ENCODE assay signal across 7 mouse cellular contexts in the genomic region with DNA sequence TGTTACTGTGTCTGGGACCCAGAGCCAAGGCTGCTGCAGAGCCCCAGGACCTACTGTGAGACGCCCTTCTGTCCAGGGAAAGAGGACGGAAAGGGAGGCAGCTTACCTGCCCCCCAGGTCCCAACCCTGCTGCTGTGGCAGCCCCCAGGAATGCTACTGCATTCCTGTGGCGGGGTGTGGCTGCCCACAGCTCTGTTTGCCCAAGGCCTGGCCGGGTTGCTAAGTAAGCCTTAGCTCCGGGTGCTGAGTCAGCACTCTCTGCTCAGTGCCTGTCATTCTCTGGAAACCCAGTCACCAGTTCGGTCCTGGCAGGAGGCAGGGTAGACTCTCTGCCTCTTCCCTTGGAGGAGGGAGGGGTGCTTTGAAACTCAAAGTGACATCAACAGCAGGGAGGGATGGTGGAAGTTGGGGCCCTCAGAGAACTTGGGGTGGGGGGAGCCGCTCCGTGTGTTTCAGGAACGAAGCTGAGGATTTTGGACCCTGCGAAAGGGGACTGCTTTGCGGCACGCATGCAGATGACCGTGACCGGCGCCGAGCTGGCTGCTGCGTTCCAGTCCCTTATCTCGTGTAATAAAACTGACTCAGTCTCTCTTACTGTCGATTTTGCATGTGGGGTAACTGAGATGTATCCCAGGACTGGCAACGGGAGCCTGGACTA. TPM values are rescaled to one million over a fixed set of nuclear protein-coding genes. Genes with fewer than 3 reads are reported as not detected.
DNase-seq lines count a peak whose midpoint lies in the region; ATAC-seq and TF ChIP-seq lines count a peak whose summit lies in the region.

No protein-coding gene starts in this region.

- no peak for TF ChIP-seq CTCF in ES-Bruce4 (IDR thresholded peaks at IDR 0.05; ENCODE audit: low read depth, low read length)

- peak overlapping the region; percentile 97 for H3K27ac ChIP-seq in ES-Bruce4 (ENCODE audit: insufficient read depth, low read length)
- H3K27ac ChIP-seq in liver, embryonic 13.5 days, result no peak overlapping the region

- DNase-seq in 3T3-L1 (ENCODE audit: low read depth, low spot score), result peak; percentile 98
- DNase-seq in liver, embryonic 13.5 days, result no peak
- peak; percentile 64 for DNase-seq in urinary bladder, postnatal 25 days (ENCODE audit: low spot score)
- no peak for DNase-seq in right cerebral cortex, postnatal 4 days
- DNase-seq in retina, embryonic 14.5 days (ENCODE audit: low spot score), result no peak

- TF ChIP-seq POLR2A in ES-Bruce4 (IDR thresholded peaks at IDR 0.05; ENCODE audit: insufficient read depth, low read length), result no peak

- peak; percentile 55 to 57; a peak in 3 of 4 replicates for ATAC-seq in hematopoietic stem cell, adult 5-6 weeks (replicated peaks in 1 of 2; ENCODE audit: insufficient read depth in 1 of 2, low FRiP score in 2 of 2, low TSS enrichment in 1 of 2, low read depth in 1 of 2, poor library complexity in 2 of 2, severe bottlenecking in 2 of 2)
- no peak for ATAC-seq in liver, embryonic 13.5 days (ENCODE audit: low read depth)

- peak overlapping the region; percentile 43 for H3K4me2 ChIP-seq in liver, embryonic 13.5 days

- TF ChIP-seq EP300 in ES-Bruce4 (IDR thresholded peaks at IDR 0.05; ENCODE audit: insufficient read depth, low read depth, low read length), result peak; percentile 98

- H3K4me3 ChIP-seq in ES-Bruce4 (ENCODE audit: low read depth, low read length), result peak overlapping the region; percentile 44
- H3K4me3 ChIP-seq in liver, embryonic 13.5 days (replicated peaks), result no peak overlapping the region

- peak overlapping the region; percentile 71 for H3K9ac ChIP-seq in ES-Bruce4 (ENCODE audit: low read depth, poor library complexity, severe bottlenecking)
- H3K9ac ChIP-seq in liver, embryonic 13.5 days, result no peak overlapping the region

- no peaks in the 10 kb centered on the region for H3K9me3 ChIP-seq in ES-Bruce4 (replicated peaks; ENCODE audit: control insufficient read depth, insufficient read depth, low read length, poor library complexity, severe bottlenecking)
- no peaks in the 10 kb centered on the region for H3K9me3 ChIP-seq in liver, embryonic 13.5 days (replicated peaks)

- no peaks in the 10 kb centered on the region for H3K27me3 ChIP-seq in ES-Bruce4 (ENCODE audit: control insufficient read depth, insufficient read depth, low read length, poor library complexity, severe bottlenecking)
- H3K27me3 ChIP-seq in liver, embryonic 13.5 days, result peaks cover 72% of the 10 kb centered on the region

- H3K4me1 ChIP-seq in ES-Bruce4 (ENCODE audit: control insufficient read depth, insufficient read depth, low read length), result peaks cover 26% of the 10 kb centered on the region
- H3K4me1 ChIP-seq in liver, embryonic 13.5 days (replicated peaks), result peaks cover 40% of the 10 kb centered on the region

- WGBS in liver, embryonic 13.5 days (ENCODE audit: insufficient replicate concordance), result 10% methylated on average over 20 of the region's 20 CpGs

- H3K36me3 ChIP-seq in ES-Bruce4 (ENCODE audit: control insufficient read depth, insufficient read depth, low read length, poor library complexity, severe bottlenecking), result no peaks in the 10 kb centered on the region
- no peaks in the 10 kb centered on the region for H3K36me3 ChIP-seq in liver, embryonic 13.5 days

RNA-seq across cellular contexts. Expression of gene Epha2, which starts 14.1 kb away (rescaled TPM):
- 44.7 and 51.3 TPM in 2 replicates for polyA plus RNA-seq in ES-Bruce4 (2011; ENCODE audit: insufficient read depth, insufficient read length, low read depth, missing spikeins)
- 1.0 TPM in 1 of 2 replicates, not detected in the other for total RNA-seq in hematopoietic stem cell, adult 5-6 weeks (2017)
- polyA plus RNA-seq in liver, embryonic 13.5 days (2015; fragmentation: Nextera tagmentation; extraction: Ambion mirVana), result 0.86 and 1.0 TPM in 2 replicates

RNA-seq across cellular contexts. Expression of gene Arhgef19, which starts 47.7 kb away (rescaled TPM):
- 7.5 and 8.3 TPM in 2 replicates for polyA plus RNA-seq in ES-Bruce4 (2011; ENCODE audit: insufficient read depth, insufficient read length, low read depth, missing spikeins)
- not detected in 2 replicates for total RNA-seq in hematopoietic stem cell, adult 5-6 weeks (2017)
- polyA plus RNA-seq in liver, embryonic 13.5 days (2015; fragmentation: Nextera tagmentation; extraction: Ambion mirVana), result 1.0 and 1.1 TPM in 2 replicates

Comparison
In these comparisons a context has a peak if more than half of its experiments do, and no peak if none do; other contexts are left out.
1. DNase-seq: peak in 3T3-L1 (single experiment) and urinary bladder, postnatal 25 days (single experiment); none in liver, embryonic 13.5 days (single experiment), right cerebral cortex, postnatal 4 days (single experiment) and retina, embryonic 14.5 days (single experiment).
2. RNA of gene Epha2, which starts 14.1 kb away (polyA plus RNA-seq): 44.7 to 51.3 TPM in ES-Bruce4; 0.86 to 1.0 TPM in liver, embryonic 13.5 days; every median in the first group is over 10 times any median in the second.